Mouse (Mus musculus): ENCODE measurements at regions not wholly inside any gene's neighbourhood (a gene's known extent, or its start where the extent isn't known, plus 50 kb on each side); places are given as distances from the start of the nearest gene placed in this dataset.

- no peak for DNase-seq (ENCODE audit: low read depth)
These were observed 178.4 kb upstream of the Jun start for GRCm38 (mm10) chr4:95230461-95230860.

GRCm38 (mm10) chr4:95233034-95233433 is 181.0 kb upstream of the Jun start:
- DNase-seq (ENCODE audit: low read depth) = no peak

DNA sequence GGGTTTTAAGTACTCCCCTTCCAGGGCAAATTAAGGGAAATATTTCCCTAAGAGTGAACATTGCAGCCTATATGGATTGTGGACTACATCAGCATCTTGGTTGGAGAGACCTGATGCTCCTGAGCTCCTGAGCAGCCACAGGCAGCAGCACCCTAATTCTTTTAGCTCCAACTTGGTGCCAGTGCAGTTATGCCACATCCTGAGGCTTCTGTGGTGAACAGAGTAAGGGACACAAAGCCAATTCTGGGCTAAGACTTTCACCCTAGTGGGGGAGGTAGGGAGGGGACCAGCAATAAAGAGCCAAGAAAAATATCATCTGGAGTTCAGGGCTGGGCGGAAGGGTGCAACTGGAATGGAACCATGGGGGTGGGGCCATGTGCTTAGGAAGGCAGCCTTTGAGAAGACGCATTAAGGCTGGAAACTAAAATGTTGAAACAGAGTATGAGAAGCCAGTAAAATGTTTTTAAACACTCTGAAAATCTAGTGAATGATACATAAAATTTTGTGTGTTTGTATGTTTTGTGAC is 182.1 kb upstream of the Jun start:
- DNase-seq (ENCODE audit: low read depth) = peak; percentile 20

GRCm38 (mm10) chr4:95247977-95248376 is 196.0 kb upstream of the Jun start:
- no peak for DNase-seq (ENCODE audit: low read depth)

- no peak for DNase-seq (ENCODE audit: low read depth)
These were observed 197.0 kb upstream of the Jun start for GRCm38 (mm10) chr4:95249031-95249430.

- no peak for DNase-seq (ENCODE audit: low read depth)
These were observed 198.1 kb upstream of the Jun start for GRCm38 (mm10) chr4:95250083-95250482.

DNA sequence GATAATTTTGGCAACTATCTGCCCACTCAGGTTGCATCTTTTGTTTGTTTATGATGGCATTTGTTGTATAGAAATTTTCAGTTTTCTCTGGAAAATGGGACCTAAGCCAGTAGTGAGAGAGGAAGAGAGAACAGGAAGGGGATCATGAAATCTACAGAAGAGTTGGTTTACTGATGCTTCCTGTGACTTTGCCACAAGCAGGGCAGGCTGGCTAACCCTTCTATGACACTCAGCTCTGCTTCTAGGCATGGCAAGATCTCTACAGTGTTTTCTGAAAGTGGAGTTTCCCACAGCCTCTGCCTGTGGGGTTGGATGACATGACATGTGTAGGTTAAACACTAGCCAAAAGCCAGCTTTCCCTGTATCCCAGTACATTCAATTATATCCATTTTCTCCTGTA is 217.7 kb upstream of the Jun start:
- DNase-seq (ENCODE audit: low read depth) = no peak

DNA sequence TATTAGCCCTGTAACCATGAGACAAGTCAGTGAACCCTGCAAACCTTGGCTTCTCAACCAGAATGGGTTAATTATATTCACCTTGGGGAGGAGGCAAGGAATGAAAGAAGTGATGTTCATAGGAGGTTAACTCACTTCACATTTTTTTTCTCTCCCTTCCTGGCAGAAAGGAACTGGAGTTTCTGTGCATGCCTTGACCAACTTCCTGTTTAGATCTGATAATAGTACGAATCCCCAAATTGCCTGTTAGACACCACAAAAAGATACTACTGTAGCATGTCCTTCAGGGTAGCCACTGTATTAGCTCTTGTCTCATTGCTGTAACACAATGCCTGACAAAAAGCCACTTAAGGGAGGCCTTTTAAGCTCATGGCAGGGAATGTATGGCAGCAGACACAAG is 218.4 kb upstream of the Jun start:
- no peak for DNase-seq (ENCODE audit: low read depth)

GRCm38 (mm10) chr4:95276231-95276630 is 224.2 kb upstream of the Jun start:
- no peak for DNase-seq (ENCODE audit: low read depth)

DNA sequence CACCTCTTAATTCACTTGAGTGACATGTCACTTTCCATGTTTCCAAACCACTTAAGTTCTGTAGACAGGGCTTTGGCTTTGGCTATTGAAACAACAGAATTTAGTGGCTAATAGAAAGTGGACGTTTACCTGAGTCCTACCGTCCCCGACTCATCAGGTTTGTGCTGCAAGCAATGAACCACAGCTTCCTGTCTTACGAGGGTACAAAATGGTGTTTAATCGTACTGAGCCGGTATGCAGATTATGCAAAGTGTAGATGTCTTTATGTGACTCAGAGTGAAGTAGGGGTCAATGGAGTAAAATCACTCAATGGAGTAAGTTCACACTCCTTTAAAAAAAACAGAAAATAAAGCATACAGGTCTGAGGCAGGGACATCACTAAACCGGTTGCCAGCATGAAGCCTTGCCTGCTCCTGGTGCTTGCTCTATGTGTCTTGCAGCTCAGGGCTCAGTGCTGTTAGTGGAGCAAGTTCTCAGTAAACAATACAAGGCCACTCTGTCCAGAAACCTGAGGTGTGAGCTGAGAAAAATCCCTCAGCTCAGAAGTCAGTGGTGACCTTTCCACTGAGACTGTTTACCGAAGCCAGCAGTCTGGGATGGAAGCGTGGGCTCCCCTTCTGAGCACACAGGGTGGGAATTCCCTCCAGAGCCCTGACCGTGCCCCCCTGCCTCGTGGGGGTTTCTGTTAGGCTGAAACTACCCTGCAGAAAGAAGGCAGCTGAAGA is 226.1 kb upstream of the Jun start:
- DNase-seq (ENCODE audit: low read depth) = no peak

DNA sequence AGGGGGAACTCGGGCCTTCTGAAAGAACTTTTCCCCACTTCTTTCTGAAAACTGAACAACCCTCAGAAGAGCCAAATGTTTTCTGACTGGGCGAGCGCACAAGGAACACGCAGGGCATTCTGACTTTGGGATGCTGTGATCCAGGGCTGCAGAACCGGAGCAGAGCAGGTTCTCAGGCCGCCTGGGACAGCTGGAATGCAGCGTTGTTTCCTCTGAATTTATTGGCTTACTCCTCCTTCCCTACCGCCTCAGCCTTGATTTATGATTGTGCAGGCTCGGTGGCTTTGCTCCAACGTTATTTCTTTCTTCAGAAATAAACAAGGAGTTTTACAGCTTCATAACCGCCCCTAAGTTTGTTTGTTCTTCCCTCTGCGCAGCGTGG is 226.7 kb upstream of the Jun start:
- DNase-seq (ENCODE audit: low read depth) = no peak

DNA sequence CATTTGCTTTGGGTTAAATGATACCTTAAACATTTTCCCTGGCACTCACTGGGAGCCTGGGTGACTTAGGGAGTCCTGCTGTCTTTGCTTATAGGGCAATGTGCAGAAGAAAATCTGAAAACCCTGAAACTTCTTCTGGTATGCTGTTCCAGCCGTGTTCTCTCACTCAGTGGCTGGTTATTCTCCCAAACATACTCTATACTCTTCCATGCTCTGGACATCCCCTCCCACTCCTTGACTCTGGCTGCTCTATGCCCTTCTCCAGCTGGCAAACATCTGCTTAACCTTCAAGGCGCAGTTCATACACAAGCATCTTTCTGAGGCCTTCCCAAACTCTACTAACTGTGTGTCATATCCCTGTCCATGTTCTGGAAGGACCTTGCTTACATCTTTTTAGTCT is 227.2 kb upstream of the Jun start:
- no peak for DNase-seq (ENCODE audit: low read depth)

GRCm38 (mm10) chr4:95282083-95282482 is 230.1 kb upstream of the Jun start:
- DNase-seq (ENCODE audit: low read depth) = no peak

DNA sequence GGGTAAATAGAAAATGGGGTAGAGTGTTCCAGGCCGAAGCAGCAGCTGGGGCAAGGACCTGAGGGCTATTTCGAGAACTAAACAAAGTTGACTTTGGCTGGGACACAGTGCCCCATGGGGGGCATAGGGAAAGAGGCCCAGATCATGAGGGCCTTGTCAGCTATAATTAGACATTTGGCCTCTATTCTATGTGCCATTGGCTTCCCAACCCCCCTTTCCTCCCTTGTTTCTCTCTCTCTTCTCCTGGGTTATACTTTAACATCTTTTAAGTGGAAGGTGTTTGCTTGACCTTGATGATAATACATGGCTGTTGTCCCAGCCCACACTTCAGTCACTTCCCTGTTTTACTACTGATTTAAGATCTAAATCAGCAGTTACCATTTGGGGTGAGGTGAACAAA is 231.8 kb upstream of the Jun start:
- no peak for DNase-seq (ENCODE audit: low read depth)

GRCm38 (mm10) chr4:95284192-95284591 is 232.2 kb upstream of the Jun start:
- no peak for DNase-seq (ENCODE audit: low read depth)

DNA sequence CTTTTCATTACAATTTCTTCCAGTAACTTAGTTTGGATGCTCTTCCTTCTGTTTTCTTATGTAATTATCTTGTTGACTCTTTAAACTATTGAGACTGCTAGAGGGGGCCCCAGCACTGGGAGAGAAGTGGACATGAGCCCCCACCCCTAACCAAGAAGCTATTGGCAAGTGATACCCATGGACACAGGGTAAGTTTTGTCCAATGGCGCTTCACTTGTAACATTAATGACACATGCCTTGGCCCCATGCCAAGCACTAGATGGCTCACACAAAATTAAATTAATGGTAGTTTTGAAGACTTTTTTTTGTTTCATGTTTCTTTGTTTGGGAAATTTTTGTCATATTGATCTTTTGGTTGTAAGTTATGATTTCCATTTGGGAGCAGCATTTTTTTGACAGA is 232.7 kb upstream of the Jun start:
- DNase-seq (ENCODE audit: low read depth) = no peak

DNA sequence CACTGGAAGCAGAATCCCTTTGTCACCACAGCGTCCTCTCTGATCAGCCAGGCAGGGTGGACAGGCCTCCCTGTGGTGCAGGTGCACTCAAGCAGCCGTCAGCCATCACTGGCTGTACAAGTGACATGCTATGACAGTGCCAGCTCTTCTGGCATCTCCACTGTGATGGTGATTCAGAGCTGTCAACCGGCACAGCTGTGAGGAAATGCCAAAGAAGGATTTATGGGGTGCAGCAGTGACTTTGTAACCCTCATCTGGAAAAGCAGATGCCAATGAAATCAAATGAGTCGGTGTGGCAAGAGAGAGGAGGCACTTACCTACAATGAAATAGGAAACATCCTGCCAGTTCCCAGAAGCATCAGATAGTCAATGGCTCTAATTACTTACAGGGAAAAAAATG is 238.3 kb upstream of the Jun start:
- no peak for DNase-seq (ENCODE audit: low read depth)

DNA sequence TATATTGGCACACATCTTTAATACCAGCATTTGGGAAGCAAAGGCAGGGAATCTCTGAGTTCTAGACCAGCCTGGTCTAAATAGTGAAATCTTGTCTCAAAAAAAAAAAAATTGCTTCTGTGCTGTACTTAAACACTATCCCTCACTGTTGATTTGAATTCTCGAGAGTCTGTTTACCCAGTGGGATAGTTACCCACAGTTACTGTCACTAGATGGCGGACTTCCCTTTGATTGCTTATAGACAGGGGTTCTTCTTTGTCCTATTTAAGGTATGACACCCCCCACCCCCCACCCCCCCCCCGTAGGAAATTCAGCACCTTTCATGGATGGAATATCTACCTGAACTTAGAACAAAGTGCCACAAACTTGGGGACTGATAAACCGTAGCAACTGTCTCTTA is 242.1 kb upstream of the Jun start:
- no peak for DNase-seq (ENCODE audit: low read depth)

- no peak for DNase-seq (ENCODE audit: low read depth)
These were observed 249.9 kb upstream of the Jun start for GRCm38 (mm10) chr4:95301907-95302306.

DNA sequence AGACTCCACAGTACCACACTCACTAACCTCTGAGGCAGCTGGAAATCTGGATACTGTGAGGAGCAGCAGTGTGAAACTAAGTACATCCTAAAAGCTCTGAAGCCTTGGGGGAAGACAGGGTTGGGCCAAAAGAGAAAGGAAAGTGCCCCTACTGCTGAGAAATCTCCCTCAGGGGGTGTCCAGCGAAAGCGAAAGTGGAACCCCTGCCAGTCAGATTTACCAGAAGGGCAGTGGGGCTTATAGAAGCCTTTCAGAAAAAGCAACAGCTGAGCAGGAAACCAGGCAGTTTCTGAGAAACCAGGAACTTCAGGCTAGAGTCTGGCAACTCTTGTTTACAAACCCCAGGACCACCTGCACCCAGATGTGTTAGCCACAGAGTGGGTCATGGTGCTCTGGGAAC is 251.3 kb upstream of the Jun start:
- DNase-seq (ENCODE audit: low read depth) = no peak

DNA sequence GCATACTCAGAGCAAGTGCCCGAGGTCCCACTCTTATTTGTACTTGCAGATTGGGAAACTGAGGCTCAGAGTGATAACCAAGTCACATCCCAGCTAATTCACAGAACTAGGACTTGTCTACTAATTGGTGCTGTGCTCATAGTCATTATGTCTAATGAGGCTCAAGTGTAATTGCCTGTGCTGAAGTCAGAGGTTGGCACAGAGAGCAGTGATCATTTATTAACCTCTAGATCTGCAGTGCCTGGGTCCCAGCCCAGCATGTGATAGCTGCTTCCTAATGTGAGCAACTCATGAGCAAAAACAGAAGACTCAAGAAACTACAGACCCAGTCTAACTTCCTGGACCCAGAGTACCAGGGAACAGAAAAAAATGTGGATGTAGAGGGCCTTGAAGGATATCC is 252.0 kb upstream of the Jun start:
- DNase-seq (ENCODE audit: low read depth) = no peak

DNA sequence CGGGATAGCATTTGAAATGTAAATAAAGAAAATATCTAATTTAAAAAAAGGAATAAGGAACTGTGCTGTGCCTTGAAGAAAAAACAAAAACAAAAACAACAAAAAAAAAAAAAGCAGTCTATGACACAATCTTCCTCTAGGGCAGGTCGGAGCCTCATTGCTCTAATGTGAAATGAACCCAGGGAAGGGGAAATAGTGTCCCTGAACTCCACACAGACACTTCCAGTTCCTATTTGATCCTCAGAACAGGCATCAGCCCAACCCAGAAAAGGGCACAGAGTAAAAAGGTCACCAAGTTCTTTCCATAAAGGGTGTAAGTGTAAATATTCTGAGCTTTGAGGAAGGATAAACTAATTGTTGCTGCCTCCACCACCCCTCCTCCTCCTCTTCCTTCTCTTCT is 250.2 kb upstream of the Fggy start:
- no peak for DNase-seq (ENCODE audit: low read depth)

GRCm38 (mm10) chr4:95308469-95308895 is 248.8 kb upstream of the Fggy start:
- DNase-seq (ENCODE audit: low read depth) = no peak

DNA sequence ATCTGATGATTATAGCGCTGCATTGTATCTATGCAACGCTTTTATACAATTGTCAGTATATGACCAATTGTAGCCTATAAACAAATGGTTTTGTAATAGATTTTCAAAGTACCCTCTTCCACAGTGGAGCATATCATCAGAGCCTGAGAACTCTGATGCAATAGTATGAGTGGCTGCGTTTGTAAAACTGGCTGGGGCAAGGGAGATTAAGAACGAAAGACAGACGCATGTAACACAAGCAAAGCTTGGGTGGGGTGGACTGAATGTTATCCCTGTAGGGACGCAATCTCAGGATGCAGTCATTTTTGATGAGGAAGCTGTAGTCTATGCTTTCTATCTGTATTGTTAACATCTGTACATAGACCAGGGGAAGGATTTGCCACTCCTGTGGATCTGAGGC is 246.9 kb upstream of the Fggy start:
- DNase-seq (ENCODE audit: low read depth) = no peak

Measured in fibroblast of lung, adult 2 months (primary cell).